Mouse (Mus musculus) regulatory T cell (primary cell): Measurements from ENCODE around the gene Gm2a.
"Not testable (repeated sequence)": the region's sequence is repeated elsewhere in the genome, so short reads cannot be mapped to it uniquely, and the experiment has no call there.

Source experiments
- in situ Hi-C: fragments of 300-600 bp; cut with MboI, MseI; formaldehyde crosslinking; loops from one replicate; pipeline ENCODE4 v1.15.1; 2025; ENCODE audit warnings: high pct_unique_total_duplicates

Gm2a gene

DNA sequence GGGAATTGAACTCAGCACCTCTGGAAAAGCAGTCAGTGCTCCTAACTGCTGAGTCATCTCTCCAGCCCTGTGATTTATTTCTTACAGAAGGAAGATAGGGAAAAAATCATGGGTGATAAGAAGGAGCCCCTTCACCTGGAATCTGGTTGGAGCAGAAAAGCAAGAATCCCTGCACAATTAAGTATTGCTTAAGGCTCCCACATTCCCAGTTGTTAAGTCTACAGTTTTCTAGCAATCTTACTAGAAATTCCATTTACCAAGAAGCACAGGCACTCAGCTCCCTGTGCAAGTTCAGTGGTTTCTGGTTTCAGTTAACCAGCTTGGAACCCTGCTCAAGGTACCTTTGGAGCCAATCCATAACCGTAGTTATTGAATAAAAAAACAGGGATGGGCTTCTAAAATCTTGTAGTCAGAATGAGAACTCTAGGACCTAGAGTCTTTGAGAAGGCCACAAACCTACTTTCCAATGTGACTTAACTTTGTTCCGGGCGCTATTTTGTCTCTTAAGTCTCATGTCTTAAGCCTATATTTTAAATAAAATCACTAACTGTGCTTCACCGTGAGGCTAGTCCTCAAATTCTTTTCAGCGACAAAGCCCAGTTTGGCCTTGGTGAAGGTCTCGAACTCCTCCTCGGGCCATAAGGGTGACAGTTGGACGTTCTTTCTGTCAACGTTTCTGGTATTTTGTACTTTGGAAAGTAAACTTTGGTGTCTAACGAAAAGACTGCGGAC lies 1.0 kb upstream of the Gm2a start:
- in situ Hi-C loops, result no loop called here

DNA sequence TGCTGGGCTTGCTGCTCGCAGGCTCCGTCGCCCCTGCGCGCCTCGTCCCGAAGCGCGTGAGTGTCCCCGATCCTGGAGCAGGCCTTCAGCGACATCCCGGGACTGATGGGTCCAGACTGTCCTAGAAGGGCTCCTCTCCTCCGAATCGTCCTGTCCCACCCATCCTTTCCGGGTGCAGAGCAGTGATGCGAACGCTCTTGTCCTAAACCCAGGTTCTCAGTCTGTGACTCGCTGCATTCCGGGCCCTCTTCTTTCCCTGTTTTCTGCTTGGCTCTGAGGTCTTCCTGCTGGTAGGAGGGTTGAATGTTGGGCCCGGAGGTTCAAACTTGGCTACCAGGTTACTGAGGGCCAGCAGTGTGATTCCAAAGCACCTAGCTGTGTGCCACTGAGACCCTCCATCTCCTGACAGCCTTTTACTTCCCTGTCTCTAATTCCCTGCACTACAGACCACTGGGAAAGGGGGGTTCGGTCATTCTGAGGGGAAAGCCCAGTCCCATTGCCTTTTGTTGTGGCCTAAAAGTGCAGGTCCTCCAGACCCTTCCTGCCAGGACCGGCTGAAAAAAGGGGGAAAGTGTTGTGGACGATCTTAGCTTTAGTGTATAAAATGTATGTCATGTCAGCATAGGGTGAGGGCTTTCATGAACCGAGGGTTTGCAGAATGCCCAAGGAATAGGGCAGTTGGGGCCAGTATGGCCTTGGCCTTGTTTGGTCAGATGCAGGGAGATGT lies 437 bp downstream of the Gm2a start:
- in situ Hi-C loops, result no loop called here

DNA sequence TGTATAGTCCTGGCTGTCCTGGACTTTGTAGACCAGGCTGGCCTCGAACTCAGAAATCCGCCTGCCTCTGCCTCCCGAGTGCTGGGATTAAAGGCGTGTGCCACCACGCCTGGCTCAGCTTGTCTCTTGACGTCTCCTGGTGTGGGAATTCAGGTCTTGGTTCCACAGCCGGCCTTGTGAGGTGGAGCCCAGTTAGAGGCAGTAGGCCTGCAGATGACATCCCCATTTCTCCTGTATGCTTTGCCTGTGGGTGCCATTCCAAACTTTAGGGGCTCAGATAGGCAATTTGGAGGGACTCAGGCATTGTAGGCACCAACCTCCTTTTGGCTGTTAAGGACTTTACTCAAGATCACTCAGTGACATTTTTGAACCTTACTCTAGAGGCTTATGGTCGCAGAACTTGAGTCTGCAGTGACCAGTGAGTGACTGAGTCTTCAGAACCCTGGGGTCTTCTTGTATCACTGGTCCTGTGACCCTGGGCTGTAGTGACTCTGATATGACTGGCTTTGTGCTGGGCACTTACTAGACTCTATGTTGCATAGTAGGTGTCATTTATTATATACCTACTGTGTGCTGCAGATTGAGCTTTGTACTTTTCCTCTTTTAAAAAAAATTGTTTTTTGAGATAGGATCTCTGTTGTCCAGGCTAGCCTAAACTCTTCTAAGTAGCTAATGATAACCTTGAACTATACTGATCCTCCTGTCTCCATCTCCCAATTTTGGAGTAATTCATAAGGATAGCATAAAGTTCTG lies 1.3 kb downstream of the Gm2a start:
- in situ Hi-C loops, result no loop called here

DNA sequence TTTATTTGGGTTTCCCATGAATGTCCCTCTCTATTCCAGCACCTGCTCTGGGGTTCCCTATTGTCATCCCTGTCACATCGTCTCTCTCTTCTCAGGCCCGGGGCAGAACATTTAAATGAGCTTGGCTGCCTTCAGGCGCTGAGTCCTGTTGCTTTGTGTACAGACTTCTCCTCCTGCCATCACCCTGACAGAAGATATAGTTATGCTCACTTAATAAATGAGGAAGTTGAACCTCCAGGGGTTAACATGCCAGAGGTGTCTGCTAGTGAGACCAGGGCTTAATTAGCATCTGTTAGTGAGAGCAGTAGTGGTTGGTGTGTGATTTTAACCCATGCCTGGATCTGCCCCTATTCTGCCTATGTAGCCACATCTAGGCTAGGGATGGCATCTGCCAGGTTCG lies 2.0 kb downstream of the Gm2a start:
- in situ Hi-C loops, result no loop called here

DNA sequence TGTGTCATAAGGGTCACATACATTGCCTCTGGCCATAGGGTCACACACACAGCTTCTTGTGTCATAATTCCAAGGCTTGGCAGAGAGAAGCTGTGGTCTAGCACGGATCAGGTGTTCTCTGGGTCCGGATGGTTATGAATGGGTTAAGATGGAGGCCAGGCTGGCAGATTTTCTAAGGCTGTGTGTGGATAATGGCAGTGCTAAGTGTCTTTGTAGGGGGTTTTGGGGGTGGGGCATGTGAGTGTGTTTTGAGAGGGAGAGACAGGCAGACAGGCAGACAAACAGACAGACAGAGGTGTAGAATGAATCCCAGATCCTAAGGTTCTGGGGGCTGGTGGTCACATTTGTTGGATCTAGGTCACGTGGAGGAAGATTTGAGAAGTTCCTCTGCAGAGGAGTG lies 4.1 kb downstream of the Gm2a start:
- in situ Hi-C loops, result no loop called here

DNA sequence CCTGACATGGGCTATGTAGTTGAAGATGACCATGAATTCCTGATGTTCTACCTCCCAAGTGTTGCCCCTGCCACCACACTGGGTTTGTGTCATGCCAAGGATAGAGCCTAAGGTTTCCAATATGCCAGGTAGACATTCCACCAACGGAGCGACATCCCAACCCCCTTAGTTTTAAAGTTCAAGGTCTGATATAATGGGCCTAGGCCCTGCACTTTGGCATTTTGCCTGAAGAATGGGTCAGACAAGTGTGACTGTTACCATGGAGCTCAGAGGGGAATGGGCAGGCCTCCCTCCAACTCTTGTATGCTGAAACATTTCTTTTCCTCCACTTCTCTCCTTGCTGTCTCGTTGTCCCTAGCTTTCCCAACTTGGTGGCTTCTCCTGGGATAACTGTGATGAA lies 5.3 kb downstream of the Gm2a start:
- in situ Hi-C loops, result no loop called here

DNA sequence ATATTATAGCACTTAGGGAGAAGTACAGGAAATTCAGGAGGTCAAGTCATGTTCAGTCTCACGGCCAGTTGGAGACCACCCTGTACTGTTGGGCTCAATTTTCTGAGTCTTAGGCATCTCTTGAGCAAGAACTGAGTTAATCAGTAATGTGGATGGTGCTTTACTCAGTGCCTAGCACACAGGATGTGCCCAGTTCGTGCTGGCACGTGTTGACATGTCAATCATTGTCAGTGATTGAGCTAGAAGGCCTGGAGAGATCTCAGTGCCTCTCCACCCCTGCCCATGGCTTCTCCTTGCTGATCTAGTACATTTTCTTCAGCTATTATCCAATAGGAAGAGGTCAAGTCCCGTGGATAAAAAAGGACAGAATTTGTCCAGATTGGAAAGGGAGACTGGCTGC lies 7.5 kb downstream of the Gm2a start:
- in situ Hi-C loops, result no loop called here

DNA sequence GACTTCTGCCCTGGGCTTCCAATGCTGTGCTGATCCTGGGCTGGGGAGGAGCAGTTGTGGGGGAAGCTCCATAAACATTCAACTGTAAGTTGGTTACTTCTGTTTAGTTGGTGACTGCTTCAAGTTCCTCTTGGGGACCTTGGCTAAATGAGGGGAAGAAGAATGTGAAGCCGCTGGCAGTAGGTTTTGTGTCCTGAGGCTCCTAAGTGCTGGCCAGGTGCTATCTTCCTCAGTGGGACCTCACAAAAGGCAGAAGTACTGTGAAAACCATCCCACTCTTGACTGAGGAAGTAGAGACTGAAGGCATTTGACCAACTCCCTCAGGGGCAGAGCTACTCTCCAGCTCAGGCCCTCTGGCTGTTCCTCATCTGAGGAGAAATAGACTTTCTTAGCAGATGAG lies 8.7 kb downstream of the Gm2a start:
- in situ Hi-C loops, result no loop called here

DNA sequence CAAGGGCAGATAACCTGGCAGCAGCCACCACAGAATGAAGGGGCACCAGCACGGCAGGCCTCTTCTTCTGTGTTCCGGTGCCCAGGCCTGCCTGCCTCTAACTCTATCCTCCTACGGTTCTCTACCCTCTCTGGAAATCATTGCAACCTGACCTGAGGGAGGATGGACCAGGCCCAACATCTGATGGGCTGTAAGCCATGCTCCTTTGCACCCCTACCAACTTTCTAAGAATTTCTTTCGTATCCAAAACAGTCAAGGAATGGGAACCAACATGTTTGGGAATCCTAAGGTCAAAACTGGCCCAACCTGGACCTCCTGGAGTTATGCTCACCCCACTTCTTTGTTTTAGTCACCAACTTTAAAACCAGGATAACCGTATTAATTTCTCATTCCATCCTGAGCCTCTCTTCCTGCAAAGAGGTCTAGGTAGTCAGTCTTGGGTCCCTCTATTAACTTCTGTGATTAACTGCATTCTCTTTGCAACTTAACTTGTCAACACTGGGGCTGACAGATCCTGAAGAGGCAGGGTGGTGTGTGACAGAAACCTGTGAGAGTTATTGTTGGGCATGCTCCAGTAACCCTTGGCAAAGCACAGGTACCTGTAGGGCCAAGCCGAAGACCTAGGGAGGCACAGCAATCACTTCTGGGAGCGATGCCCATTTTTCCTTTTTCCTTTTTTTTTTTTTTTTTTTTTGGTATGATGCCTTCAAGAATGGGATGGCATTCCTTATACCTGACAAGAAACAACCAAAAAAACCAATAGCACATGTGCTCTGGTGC lies 11.8 kb downstream of the Gm2a start:
- in situ Hi-C loops, result no loop called here

DNA sequence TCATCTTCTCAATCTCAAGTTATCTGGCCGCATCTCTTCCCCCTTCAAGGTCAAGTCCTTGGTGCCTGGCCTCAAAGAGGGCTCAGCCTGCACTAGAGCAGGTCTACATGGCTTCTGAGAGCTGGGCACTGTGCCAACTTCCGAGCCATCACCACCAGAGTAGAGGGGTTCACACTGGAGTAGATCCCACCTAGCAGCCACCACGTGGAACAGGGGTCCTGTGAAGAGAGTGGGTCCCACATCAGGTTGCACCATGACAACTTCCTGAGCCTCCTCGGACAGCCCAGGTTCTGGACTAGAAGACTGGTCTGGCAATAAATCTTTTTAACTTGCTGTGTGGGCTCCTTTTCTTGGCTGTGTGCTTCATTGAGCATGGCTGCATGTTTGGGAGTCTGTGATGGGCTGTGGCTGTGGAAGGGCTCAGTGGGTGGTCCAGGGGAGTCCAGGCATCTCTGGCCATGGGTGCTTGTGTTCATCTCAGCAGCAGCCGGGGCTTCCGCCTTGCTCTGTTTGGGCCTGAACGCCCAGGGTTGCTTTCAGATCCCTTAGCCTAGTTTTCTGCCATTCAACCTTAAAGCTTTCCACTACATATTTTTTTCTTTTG lies 12.8 kb downstream of the Gm2a start:
- in situ Hi-C loops, result no loop called here

DNA sequence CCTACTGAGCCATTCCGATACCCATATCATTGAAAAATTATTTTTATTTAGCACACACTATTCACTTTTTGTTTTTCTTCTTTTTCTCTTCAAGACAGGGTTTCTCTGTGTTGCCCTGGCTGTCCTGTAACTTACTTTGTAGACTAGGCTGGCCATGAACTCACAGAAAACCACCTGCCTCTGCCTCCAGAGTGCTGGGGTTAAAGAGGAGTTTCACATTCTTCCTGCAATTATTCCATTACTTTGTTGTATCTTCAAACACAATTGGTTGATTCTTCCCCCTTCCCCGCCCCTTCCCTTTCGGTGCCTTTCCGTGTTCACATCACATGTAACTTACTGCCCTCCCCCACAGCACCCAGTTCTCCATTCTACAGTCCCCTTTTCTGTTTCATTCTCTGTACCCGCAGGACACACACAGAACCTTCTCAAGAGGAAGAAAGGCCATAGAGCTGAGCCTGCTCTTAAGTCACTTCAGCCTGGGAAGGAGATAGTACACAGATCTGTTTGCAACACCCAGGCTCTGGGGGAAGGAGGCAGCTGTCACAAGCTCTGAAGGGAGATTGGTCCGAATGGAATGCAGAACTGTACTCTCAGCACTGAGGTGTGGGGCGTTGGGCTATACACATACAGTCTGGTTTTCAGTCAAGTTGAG lies 15.4 kb downstream of the Gm2a start:
- in situ Hi-C loops, result no loop called here

DNA sequence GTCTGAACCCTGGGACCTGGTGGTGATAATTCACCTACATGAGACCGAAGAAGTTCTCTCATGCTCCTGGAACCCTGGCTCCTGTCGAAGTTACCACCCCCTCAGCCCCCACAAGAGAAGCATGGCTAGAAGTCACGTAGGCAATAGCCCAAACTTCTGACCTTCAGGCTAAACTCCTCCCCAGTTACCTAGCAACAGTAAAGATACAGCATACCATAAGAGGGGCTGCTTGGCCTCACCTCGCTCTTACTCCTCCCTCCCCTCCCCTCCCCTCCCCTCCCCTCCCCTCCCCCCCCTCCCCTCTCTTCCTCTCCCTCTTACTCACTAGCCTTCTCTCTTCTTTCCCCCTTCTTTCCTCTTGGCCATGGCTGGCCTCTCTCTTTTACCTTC lies 15.9 kb downstream of the Gm2a start:
- in situ Hi-C loops, result not testable (repeated sequence)

DNA sequence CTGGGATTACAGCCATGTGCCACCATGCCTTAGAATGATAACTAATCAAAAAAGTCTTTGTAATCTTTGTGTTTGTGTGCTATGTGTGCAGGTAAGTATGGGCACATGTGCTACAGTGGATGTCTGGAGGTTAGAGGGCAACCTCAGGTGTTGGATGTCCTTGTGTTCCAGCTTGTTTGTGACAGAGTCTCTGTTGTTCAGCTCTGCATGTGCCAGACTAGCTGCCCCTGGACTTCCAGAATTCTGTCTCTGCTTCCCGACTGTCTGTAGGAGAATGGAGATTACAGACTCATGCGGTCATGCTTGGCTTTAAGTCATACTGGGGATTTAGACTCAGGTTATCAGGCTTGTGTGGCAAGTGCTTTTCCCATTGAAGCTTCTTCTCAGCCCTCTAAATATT lies 16.4 kb downstream of the Gm2a start:
- in situ Hi-C loops, result no loop called here

DNA sequence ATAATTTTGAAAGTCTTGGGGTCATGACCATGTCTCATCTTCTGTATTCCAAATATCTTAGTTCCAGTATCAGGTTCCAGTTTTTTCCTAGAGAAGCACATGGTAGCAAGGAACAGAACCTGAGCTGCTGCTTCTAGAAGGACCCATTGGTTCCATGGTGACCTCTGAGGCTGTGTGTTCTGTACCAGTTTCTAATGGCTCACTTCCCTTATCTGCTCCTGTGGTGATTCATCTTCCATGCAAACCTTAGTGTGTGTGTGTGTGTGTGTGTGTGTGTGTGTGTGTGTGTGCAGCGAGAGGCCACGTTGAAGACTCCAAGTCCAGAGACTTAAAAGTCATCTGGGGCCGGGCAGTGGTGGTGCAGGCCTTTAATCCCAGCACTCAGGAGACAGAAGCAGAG lies 18.1 kb downstream of the Gm2a start:
- in situ Hi-C loops, result no loop called here

DNA sequence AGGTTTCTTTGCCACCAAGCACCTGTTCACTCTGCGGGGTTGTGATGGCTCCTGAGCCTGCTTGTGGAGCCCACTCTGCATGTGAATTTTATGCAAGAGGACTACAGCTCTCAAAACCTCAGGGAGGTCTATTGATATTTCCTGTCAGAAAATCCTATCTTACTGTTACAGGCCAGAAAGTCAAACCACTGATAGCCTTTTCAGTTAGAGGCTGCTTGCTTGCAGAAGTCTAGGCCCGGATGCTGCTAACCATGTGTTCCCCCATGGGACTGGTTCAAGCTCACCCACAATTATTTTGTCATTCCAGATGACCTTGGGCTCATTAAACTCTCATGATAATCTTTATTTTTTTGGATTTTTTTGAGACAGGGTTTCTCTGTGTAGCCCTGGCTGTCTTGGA lies 19.1 kb downstream of the Gm2a start:
- in situ Hi-C loops, result no loop called here

DNA sequence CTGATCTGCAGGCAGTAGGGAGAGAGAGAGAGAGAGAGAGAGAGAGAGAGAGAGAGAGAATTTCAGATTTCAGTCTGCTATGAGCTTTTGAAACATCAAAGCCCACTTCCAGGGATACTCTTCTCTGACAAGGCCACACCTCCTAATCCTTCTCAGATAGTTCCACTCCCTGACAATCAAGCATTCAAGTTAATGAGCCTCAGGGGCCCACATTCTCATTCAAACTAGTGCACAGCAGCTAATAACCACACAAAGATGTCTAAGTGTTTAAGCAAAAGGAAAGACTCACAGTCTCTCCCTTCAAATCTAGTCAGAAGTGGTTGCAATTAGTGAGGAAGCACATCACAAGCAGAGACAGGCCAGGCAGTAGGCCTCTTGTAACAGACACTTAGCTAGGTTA lies 22.4 kb downstream of the Gm2a start:
- in situ Hi-C loops, result no loop called here

DNA sequence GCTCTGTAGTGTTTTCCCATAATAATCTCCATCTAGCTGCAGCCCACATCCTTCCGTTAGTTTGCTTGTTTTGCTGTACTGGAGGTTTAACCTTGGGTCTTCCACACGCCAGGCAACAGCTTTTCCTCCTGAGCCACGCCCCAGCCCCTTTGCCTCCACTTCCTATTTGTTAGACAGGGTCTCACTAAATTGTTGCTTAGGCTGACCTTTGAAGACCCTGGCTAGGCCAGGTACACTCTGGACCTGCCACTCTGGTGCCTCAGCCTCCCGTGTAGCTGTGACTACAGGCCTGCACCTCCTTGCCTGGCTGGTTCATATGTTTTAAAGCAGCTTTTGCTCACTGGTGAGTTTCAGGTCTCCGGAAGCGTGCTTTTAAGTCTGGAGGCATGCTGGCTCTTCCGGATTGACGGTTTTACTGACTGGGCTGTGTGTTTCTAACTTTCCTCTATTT lies 22.9 kb downstream of the Gm2a start:
- in situ Hi-C loops, result no loop called here

DNA sequence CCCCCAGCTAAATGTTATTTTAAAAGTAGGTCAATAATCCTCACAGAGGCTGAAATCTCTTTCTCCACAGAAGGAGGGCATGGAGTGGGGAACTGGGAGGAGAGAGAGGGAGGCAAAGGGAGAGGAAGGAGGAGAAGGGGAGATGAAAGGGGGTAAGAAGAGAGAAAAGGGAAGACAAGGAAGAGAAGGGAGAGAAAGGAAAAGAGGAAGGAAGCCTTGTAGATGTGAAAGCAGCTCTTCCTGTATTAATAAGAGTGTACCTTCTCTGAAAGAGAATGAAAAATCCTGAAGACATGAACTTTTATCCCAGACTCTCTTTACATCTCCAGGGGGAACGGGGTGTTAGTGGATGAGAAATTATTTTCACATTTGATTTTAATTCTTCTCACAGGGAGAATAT lies 23.5 kb downstream of the Gm2a start:
- in situ Hi-C loops, result no loop called here

DNA sequence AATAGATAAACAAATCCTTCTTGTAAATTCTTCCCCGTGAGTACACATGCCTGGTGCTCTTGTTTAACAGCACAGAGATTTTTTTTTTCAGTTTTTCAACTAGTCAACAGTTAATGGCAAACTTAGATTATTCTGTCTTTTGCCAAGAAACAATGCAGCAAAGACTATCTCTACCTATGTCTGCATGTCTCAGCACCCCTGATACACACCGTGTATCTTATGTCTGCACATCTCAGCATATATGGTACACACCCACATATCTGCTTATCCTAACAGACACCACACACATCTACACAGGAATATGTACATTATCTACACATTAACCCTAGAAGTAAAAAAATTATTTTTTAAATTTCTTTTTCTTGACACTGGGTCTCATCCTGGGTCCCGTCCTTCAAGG lies 28.7 kb downstream of the Gm2a start:
- in situ Hi-C loops, result no loop called here

DNA sequence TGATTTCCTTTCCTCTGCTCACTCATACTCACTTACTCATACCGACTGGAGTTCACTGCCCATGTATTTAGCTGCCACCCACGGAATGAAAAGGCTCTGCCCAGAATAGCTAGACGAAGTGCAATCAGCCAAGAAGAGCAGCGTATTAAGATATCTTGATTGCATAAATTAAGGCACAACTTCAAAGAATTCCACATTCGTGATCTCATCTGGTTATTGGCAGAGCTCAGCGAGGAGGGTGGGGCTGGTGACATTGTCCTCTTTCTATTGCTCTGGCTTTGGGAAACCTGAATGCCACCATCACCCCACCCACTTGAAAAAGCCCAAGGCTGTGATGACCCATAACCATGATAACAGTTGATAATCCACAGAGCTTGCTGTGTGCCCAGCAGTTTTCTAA lies 30.0 kb downstream of the Gm2a start:
- in situ Hi-C loops, result no loop called here

DNA sequence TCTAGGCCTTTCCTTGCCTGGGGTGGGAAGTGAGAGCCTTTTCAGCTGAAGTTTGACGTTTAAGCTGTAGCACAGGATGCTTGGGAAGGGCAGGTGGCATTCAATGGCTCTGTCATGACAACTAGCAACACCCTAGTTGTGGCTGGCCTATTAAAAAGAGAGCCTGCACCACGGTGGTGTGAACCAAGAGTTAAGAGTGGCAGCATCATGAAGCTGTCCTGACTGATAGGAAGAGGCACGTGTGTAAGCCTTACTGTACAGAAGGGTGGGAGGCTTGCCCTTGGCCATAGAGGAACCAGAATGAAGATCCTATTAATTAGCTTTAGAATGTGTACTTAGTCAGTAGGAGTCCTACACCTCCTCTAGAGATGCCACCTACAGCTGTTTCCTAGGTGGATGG lies 30.5 kb downstream of the Gm2a start:
- in situ Hi-C loops, result no loop called here
